Mouse (Mus musculus) kidney, embryonic 15.5 days (tissue): Measurements from ENCODE around the gene Arid3a. TPM values are rescaled to one million over a fixed set of nuclear protein-coding genes. Genes with fewer than 3 reads are reported as not detected.

Source experiments
- ATAC-seq: fragments of 200-750 bp; cut with Nextera tagmentation; replicated peaks from 2 replicates; pipeline ENCODE4 v1.8.0; 2017; ENCODE audit warnings: moderate TSS enrichment; ENCODE audit not compliant: low FRiP score
- H3K27ac ChIP-seq: fragments of 300-500 bp; sonication (generic); 2 replicates; pipeline ENCODE4 v1.5.1; 2015; ENCODE audit warnings: mild to moderate bottlenecking, inconsistent platforms
- H3K27me3 ChIP-seq: fragments of 300-500 bp; sonication (generic); 2 replicates; pipeline ENCODE4 v1.6.1; 2015; ENCODE audit warnings: inconsistent platforms
- H3K36me3 ChIP-seq: fragments of 300-500 bp; sonication (generic); 2 replicates; pipeline ENCODE4 v1.6.1; 2015; ENCODE audit warnings: inconsistent platforms
- H3K4me1 ChIP-seq: fragments of 300-500 bp; sonication (generic); 2 replicates; pipeline ENCODE4 v1.6.1; 2015; ENCODE audit warnings: inconsistent platforms
- H3K4me2 ChIP-seq: fragments of 300-500 bp; sonication (generic); 2 replicates; pipeline ENCODE4 v1.6.1; 2015; ENCODE audit warnings: moderate library complexity, mild to moderate bottlenecking, inconsistent platforms
- H3K4me3 ChIP-seq: fragments of 300-500 bp; sonication (generic); replicated peaks from 2 replicates; pipeline ENCODE4 v1.5.1; 2015; ENCODE audit warnings: mild to moderate bottlenecking, inconsistent platforms
- H3K9ac ChIP-seq: fragments of 300-500 bp; sonication (generic); 2 replicates; pipeline ENCODE4 v1.6.1; 2015; ENCODE audit warnings: mild to moderate bottlenecking, inconsistent platforms
- H3K9me3 ChIP-seq: fragments of 300-500 bp; sonication (generic); replicated peaks from 2 replicates; pipeline ENCODE4 v1.6.1; 2016; ENCODE audit warnings: inconsistent platforms
- WGBS: fragments of 180-500 bp; shearing (Covaris S2); methylation state at CpG from one replicate; pipeline ENCODE4 v1.1.7; 2015; ENCODE audit warnings: mixed read lengths; 5-methylcytosine and 5-hydroxymethylcytosine counted together
- polyA plus RNA-seq: library from polyadenylated mRNA; unstranded; fragments of >200 nt; fragmentation: Nextera tagmentation; extraction: Ambion mirVana; gene quantifications from 2 replicates; pipeline ENCODE4 v1.2.1, GENCODE M21; 2015

Gene Arid3a
- polyA plus RNA-seq, 1 experiment from 2014 or later, result 7.3 TPM

DNA sequence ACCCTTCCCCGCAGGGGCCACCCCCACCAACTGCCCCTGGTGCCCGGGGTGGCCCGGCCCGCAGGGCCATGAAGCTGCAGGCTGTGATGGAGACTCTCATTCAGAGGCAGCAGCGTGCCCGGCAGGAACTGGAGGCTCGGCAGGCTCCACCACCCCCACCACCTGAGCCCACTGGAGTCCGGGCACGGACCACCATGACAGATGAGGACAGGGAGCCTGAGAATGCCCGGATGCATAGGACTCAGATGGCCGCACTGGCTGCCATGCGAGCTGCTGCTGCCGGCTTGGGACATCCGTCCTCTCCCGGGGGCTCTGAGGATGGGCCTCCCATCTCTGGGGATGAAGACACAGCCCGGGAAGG, 4.0 kb downstream of the Arid3a start:
- 88% methylated on average over 16 of the region's 16 CpGs for WGBS
- Histone ChIP-seq H3K4me3 (no peak overlapping the region), H3K27me3 (no peaks in the 10 kb centered on the region), H3K4me1 (peaks cover 84% of the 10 kb centered on the region), H3K9ac (no peak overlapping the region), H3K27ac (0 out of 2 replicates have a peak overlapping the region, but pooled peaks have one; percentile 18), H3K36me3 (peaks cover 47% of the 10 kb centered on the region), H3K4me2 (no peak overlapping the region), H3K9me3 (no peaks in the 10 kb centered on the region)
- no peak for ATAC-seq

DNA sequence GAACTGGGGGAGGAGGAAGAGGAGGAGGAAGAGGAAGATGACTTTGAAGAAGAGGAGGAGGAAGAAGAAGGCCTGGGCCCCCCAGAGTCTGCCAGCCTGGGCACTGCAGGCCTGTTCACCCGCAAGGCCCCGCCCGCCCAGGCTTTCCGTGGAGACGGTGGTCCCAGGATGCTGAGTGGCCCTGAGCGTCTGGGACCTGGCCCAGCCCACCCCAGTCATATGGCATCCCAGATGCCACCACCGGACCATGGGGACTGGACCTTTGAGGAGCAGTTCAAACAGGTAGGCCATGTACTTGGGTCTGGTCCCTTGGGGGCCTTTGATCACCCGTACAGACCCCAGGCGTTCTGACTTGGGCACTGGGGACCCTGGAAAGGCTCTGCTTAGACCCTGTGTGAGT, 5.0 kb downstream of the Arid3a start:
- no peak for ATAC-seq
- Histone ChIP-seq H3K4me3 (no peak overlapping the region), H3K9ac (no peak overlapping the region), H3K36me3 (peaks cover 54% of the 10 kb centered on the region), H3K4me1 (peaks cover 85% of the 10 kb centered on the region), H3K27ac (no peak overlapping the region), H3K27me3 (no peaks in the 10 kb centered on the region), H3K9me3 (no peaks in the 10 kb centered on the region), H3K4me2 (no peak overlapping the region)
- 83% methylated on average over 9 of the region's 9 CpGs for WGBS

DNA sequence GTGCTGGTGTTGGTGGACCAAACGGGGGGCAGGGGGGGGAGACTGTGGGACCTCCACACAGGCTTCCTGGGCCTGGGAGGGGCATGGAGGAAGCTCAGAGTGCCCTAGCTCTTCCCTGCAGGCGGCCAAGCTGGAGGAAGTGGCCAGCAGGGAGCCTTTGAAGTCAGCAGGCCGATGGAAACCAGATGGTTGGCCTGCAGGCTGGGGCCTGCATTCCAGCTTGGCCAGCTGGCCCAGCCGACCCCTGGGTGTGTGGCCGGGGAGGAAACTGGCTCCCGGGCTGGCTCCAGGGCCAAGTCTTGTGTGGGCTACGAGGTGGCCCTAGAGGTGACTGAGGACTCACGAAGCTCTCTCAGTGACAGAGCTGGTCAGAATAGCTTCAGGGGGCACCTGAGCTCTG, 5.9 kb downstream of the Arid3a start:
- ATAC-seq, result peak; percentile 27; the same call in 1 of the 2 replicates
- Histone ChIP-seq H3K9me3 (no peaks in the 10 kb centered on the region), H3K4me1 (peaks cover 94% of the 10 kb centered on the region), H3K9ac (no peak overlapping the region), H3K4me3 (peak overlapping the region; percentile 6; the same call in 1 of the 2 replicates), H3K27me3 (no peaks in the 10 kb centered on the region), H3K4me2 (peak overlapping the region; percentile 26), H3K27ac (peak overlapping the region; percentile 82), H3K36me3 (peaks cover 55% of the 10 kb centered on the region)
- 14% methylated on average over 8 of the region's 8 CpGs for WGBS

DNA sequence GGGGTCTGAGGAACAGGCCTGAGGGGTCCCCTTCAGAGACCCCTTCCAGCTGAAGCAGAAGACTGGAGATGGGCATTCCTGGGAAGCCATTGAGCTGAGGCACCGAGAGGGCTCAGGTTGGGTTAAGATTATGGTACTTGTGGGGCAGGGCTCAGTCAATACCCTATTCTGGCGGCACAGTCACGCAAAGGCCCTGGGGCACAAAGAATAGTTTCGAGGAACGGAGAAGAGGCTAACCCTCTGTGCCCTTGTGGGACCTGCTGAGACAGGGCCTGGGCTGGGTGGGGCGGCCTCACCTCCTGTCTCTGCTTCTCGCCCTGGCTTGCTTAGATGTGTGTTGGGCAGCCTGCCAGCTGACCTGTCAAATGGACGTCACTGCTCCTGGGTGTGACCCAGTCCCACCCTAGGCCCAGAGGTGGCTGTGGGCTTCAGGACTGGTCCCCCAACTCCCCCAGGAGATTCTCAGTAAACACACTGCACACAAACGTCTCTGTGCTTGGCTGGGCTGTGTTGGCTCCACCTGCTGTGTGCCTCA, 6.4 kb downstream of the Arid3a start:
- Histone ChIP-seq H3K27me3 (no peaks in the 10 kb centered on the region), H3K27ac (peak overlapping the region; percentile 82), H3K4me2 (peak overlapping the region; percentile 26; the same call in 1 of the 2 replicates), H3K9me3 (no peaks in the 10 kb centered on the region), H3K36me3 (peaks cover 58% of the 10 kb centered on the region), H3K9ac (no peak overlapping the region), H3K4me3 (peak overlapping the region; percentile 6; the same call in 1 of the 2 replicates), H3K4me1 (peaks cover 98% of the 10 kb centered on the region)
- ATAC-seq, result no peak
- 66% methylated on average over 9 of the region's 9 CpGs for WGBS

DNA sequence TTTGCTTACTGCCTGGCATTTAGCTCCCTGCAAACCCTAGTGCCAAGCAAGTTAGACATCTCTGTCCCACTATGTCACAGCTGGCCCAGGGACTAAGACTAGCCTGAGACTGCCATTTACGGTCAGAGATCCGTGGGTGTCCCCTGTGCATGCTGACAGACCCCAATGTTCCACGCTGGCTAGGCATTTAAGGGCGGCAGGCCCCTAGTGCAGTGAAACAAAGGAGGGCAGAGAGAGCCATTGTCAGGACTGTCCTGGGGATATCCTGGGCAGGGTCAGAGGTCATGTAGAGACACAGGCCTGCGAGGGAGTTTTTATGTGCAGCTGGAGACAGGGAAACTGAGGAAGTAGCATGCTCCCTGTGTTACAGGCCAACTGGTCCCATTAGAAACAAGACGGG, 7.0 kb downstream of the Arid3a start:
- Histone ChIP-seq H3K4me1 (peaks cover 100% of the 10 kb centered on the region), H3K4me3 (no peak overlapping the region), H3K27ac (peak overlapping the region; percentile 82), H3K9ac (no peak overlapping the region), H3K27me3 (no peaks in the 10 kb centered on the region), H3K9me3 (no peaks in the 10 kb centered on the region), H3K4me2 (no peak overlapping the region), H3K36me3 (peaks cover 58% of the 10 kb centered on the region)
- 65% methylated on average over 6 of the region's 6 CpGs for WGBS
- ATAC-seq, result no peak

DNA sequence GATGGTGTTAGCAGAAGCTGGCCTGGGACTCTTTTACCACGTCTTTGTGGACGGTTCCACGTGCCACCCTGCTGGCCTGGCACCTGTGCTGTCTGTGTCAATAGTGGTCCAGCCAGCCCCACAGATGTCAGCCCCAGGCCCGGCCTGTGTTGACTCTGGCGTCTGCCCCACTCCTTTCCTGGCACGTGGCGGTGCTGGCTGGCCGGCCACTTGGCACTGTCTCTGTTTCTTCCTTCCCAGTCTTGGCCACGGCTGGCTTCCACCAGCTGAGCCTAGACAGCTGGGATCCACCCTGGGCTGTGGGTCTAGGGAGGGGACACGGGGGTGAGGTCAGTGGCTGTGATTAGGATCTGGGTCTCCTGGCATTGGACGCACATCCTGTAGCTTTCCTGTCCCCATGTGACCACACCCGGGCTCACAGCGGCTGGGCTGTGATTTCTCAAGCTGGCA, 7.5 kb downstream of the Arid3a start:
- no peak overlapping the region for H3K9ac ChIP-seq
- no peaks in the 10 kb centered on the region for H3K27me3 ChIP-seq
- H3K36me3 ChIP-seq, result peaks cover 58% of the 10 kb centered on the region
- WGBS, result 58% methylated on average over 13 of the region's 13 CpGs
- H3K4me3 ChIP-seq, result no peak overlapping the region
- peaks cover 100% of the 10 kb centered on the region for H3K4me1 ChIP-seq
- H3K9me3 ChIP-seq, result no peaks in the 10 kb centered on the region
- H3K27ac ChIP-seq, result peak overlapping the region; percentile 82
- peak; percentile 19; the same call in 1 of the 2 replicates for ATAC-seq
- H3K4me2 ChIP-seq, result 0 out of 2 replicates have a peak overlapping the region, but pooled peaks have one; percentile 24

DNA sequence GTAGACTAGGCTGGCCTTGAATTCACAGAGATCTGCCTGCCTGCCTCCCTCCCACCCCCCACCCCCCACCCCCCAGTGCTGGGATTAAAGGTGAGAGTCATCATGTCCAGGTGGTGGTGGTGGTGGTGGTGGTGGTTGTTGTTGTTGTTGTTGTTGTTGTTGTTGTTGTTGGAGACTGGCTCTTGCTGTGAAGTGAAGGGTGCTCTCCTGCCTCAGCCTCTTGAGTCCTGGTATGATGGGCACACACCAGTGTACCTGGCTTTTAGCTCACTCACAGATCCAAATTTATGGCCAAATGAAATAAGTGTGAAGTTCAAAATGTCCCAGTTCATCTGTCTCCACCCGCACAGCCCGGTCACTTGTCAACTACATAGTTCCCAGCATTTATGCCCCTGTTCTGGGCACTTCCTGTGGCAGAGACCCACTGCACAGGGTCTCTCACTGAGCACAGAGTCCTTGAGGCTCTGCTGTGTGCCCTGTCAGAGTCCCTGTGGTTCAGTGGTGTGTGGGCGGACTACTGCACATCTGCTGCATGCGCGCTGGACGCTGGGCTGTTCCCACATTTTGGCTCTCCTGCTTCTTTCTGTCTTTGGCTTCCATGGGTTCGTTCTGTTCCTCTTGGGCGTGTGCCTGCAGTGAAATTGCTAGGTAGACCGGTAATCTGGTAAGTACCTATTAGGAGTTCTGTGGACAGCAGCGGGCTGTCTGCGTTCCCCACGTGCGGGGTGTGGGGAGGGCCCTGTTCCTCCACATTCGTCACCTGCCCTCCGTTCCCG, 8.1 kb downstream of the Arid3a start:
- Histone ChIP-seq H3K9ac (no peak overlapping the region), H3K4me1 (peaks cover 100% of the 10 kb centered on the region), H3K36me3 (peaks cover 58% of the 10 kb centered on the region), H3K4me3 (no peak overlapping the region), H3K4me2 (0 out of 2 replicates have a peak overlapping the region, but pooled peaks have one; percentile 24), H3K27me3 (no peaks in the 10 kb centered on the region), H3K27ac (0 out of 2 replicates have a peak overlapping the region, but pooled peaks have one; percentile 82), H3K9me3 (no peaks in the 10 kb centered on the region)
- no peak for ATAC-seq
- 82% methylated on average over 16 of the region's 16 CpGs for WGBS

DNA sequence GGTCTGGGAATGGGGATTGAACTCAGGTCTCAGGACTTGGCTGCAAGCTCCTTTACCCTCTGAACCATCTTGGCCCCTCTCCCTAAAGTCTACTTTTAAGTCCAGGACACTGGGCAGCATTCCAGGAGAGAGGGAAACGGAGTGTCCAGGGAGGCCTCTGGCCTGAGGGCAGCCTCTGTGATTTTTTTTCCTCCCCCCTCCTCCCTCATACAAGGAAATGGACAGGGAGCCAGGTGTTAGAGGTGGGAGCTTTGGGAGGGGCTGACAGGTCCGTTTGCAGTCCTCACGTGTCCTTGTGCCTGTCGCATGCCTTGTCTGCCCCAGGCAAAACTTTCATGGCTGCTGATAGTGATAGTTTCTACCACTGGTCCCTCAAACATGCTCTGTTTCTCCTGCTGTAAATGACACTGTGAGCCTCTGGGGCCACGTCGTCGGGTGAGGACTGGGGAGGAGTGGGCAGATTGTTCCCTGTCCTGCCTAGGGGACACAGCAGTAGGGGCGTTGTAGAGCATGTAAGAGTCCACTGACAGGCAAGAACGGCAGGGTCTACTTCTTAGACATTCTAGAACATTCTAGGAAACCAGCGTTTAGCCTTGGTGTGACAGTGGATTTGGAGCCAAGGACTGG, 9.6 kb downstream of the Arid3a start:
- whole genome bisulfite sequencing, result 53% methylated on average over 10 of the region's 10 CpGs
- peaks cover 95% of the 10 kb centered on the region for H3K4me1 ChIP-seq

DNA sequence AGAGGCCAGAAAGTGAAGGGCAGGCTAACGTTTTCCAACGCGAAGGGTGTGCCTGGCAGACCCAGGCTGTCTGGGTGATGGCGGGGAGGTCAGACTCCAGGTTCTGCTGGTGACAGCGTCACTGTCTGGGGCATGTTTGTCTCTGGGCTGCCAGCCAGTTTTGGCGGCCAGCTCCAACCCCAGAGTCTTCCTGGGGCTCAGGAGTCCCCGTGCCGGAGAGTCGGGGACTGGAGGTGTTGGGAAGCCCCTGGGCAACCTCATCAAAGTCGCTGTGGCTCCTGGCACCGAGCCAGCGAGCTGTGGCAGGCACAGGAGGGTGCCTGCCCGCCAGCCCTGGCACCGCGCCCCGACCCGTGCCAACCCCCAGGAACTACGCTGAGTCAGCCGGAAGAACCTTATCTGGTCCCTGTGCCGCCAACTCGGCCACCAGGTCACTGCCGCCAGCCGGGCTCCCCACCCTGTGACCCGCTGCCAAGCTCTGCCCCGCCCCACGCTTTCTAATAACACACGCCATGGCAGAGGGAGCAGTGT, 10.1 kb downstream of the Arid3a start:
- Histone ChIP-seq H3K4me3 (no peak overlapping the region), H3K27ac (peak overlapping the region; percentile 91), H3K4me1 (peaks cover 89% of the 10 kb centered on the region), H3K9ac (0 out of 2 replicates have a peak overlapping the region, but pooled peaks have one; percentile 0), H3K36me3 (peaks cover 58% of the 10 kb centered on the region), H3K9me3 (no peaks in the 10 kb centered on the region), H3K27me3 (no peaks in the 10 kb centered on the region), H3K4me2 (peak overlapping the region; percentile 13; the same call in 1 of the 2 replicates)
- no peak for ATAC-seq
- WGBS, result 63% methylated on average over 27 of the region's 27 CpGs

More for the DNA sequence above, 9.6 kb downstream of the Arid3a start:
- Histone ChIP-seq H3K36me3 (peaks cover 58% of the 10 kb centered on the region), H3K4me2 (0 out of 2 replicates have a peak overlapping the region, but pooled peaks have one; percentile 13), H3K9me3 (no peaks in the 10 kb centered on the region), H3K4me3 (no peak overlapping the region), H3K9ac (0 out of 2 replicates have a peak overlapping the region, but pooled peaks have one; percentile 0), H3K27ac (peak overlapping the region; percentile 91), H3K27me3 (no peaks in the 10 kb centered on the region)
- no peak for ATAC-seq

DNA sequence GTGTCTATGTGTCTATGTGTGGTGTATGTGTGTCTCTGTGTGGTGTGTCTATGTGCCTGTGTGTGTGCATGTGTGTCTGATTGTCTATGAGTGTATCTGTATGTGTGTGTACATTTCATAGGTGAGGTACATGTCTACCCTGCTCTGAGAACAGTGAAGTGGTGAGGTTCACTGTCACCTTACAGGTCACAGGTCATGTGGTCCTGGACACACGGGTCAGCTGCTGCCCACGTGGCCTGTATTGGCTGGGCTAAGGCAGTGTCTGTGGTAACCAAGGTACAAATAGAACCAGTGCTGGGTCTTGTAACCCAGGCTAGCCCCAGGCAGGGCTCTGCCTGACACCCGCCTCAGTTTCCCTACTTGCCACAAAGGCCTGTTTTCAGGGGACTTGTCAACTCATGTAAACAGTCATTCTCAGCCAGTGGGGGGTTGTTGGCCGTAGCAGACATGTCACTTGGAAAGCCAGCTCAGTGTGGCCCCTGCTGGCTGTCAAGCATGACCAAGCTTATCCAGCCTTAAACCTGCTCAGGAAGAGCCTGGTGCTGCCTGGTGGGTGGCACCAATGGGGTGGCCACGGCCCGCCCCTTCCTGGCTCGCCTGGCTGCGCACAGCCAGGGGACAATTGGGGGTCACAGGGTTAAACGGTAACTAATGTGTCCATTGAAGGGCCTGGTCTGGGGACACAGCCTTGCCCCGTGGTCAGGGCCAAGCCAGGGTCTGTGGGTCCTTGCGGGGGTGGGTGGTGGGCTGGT, 11.1 kb downstream of the Arid3a start:
- no peaks in the 10 kb centered on the region for H3K9me3 ChIP-seq
- 53% methylated on average over 11 of the region's 11 CpGs for WGBS
- H3K36me3 ChIP-seq, result peaks cover 52% of the 10 kb centered on the region
- no peak overlapping the region for H3K9ac ChIP-seq
- ATAC-seq, result peak; percentile 73
- no peaks in the 10 kb centered on the region for H3K27me3 ChIP-seq
- H3K4me3 ChIP-seq, result no peak overlapping the region
- peak overlapping the region; percentile 91 for H3K27ac ChIP-seq
- peaks cover 84% of the 10 kb centered on the region for H3K4me1 ChIP-seq
- peak overlapping the region; percentile 10; the same call in 1 of the 2 replicates for H3K4me2 ChIP-seq

DNA sequence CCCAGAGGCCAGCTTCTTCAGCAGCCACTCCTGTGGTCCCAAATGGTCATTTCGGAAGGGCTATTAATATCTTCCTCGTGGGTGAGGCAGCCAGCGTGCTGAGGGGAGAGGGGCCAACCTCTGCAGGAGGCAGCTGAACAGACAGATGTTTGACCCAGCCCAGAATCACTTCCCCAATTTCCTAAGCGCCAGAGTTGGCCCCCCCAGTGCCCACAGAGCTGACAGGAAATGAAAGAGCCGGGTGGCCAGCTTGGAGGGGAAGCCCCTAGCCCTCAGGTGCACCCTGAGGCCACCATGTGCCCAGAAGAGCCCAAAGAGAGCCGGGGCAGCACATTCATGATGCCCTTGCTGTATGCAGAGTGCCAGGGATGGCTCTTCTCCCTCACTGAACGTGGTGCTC, 13.9 kb downstream of the Arid3a start:
- H3K4me3 ChIP-seq, result no peak overlapping the region
- no peak overlapping the region for H3K9ac ChIP-seq
- no peak overlapping the region for H3K4me2 ChIP-seq
- H3K36me3 ChIP-seq, result peaks cover 32% of the 10 kb centered on the region
- ATAC-seq, result no peak
- no peak overlapping the region for H3K27ac ChIP-seq
- no peaks in the 10 kb centered on the region for H3K27me3 ChIP-seq
- WGBS, result 51% methylated on average over 7 of the region's 7 CpGs
- H3K4me1 ChIP-seq, result peaks cover 84% of the 10 kb centered on the region
- H3K9me3 ChIP-seq, result no peaks in the 10 kb centered on the region
